Comparison of ENCODE assay signal across 22 mouse cellular contexts in genomic region chr17:51759509-51759908, GRCm38 (mm10).
DNase-seq lines count a peak whose midpoint lies in the region; ATAC-seq and TF ChIP-seq lines count a peak whose summit lies in the region.
"Had no signal": no experiment of that assay in that cellular context is flagged by ENCODE, and none has a peak within 500 bp of the region (broad histone marks: within the 10 kb centered on the region; RNA-seq: fewer than 3 reads in every experiment).

No protein-coding gene starts in this region.

- H3K9me3 ChIP-seq in hindbrain, embryonic 13.5 days = no peaks in the 10 kb centered on the region
- H3K9me3 ChIP-seq in hindbrain, postnatal 0 days (ENCODE audit: low read length) = no peaks in the 10 kb centered on the region
- H3K9me3 ChIP-seq: embryonic facial prominence, embryonic 10.5 days; embryonic facial prominence, embryonic 13.5 days; forebrain, embryonic 13.5 days; hindbrain, embryonic 12.5 days had no signal

- H3K9ac ChIP-seq in hindbrain, embryonic 13.5 days = no peak overlapping the region
- no peak overlapping the region for H3K9ac ChIP-seq in hindbrain, postnatal 0 days (replicated peaks; ENCODE audit: low read length)
- H3K9ac ChIP-seq: embryonic facial prominence, embryonic 13.5 days; forebrain, embryonic 13.5 days; hindbrain, embryonic 12.5 days had no signal

- ATAC-seq in hindbrain, embryonic 13.5 days (ENCODE audit: low FRiP score) = no peak
- ATAC-seq in hindbrain, postnatal 0 days = no peak
- ATAC-seq in common myeloid progenitor, adult 5-6 weeks (replicated peaks; ENCODE audit: low read depth, poor library complexity, severe bottlenecking) = peak; percentile 62
- peak; percentile 78 for ATAC-seq in megakaryocyte-erythroid progenitor cell, adult 5-6 weeks (replicated peaks; ENCODE audit: low FRiP score, low TSS enrichment, poor library complexity, severe bottlenecking)
- ATAC-seq: activated CD4-positive, CD25-positive, alpha-beta regulatory T cell, adult 4 months; CD4-positive, CD25-positive, alpha-beta regulatory T cell, adult 4 months; inflammation-experienced regulatory T-cells, adult 6 months; intestine, embryonic 16.5 days had no signal

- peaks cover 18% of the 10 kb centered on the region for H3K4me1 ChIP-seq in hindbrain, embryonic 13.5 days (replicated peaks)
- no peaks in the 10 kb centered on the region for H3K4me1 ChIP-seq in hindbrain, postnatal 0 days (ENCODE audit: insufficient read depth, low read length)

- DNase-seq in hindbrain, postnatal 0 days (ENCODE audit: low spot score) = no peak
- DNase-seq in 416B (ENCODE audit: low read depth) = peak; percentile 78
- no peak for DNase-seq in gastrocnemius, postnatal 14 days
- DNase-seq in frontal cortex, postnatal 10 days (ENCODE audit: low spot score in 2 of 2) = no peak
- DNase-seq: adrenal gland, adult 8-10 months; adrenal gland, postnatal 25 days; cerebellum, adult 11-12 months; cerebellum, adult 9-10 months; gastrocnemius, postnatal 36 days had no signal

- WGBS in hindbrain, embryonic 13.5 days = 86% methylated on average over 4 of the region's 4 CpGs
- WGBS in hindbrain, postnatal 0 days = 64% methylated on average over 4 of the region's 4 CpGs

- TF ChIP-seq CTCF in hindbrain, postnatal 0 days (IDR thresholded peaks at IDR 0.05; ENCODE audit: low read depth) = no peak

- no peaks in the 10 kb centered on the region for H3K27me3 ChIP-seq in hindbrain, embryonic 13.5 days
- no peaks in the 10 kb centered on the region for H3K27me3 ChIP-seq in hindbrain, postnatal 0 days (ENCODE audit: insufficient read depth, low read length)
- H3K27me3 ChIP-seq: forebrain, embryonic 13.5 days; hindbrain, embryonic 12.5 days had no signal

- no peak overlapping the region for H3K4me3 ChIP-seq in hindbrain, embryonic 13.5 days
- no peak overlapping the region for H3K4me3 ChIP-seq in hindbrain, postnatal 0 days (ENCODE audit: low read length)
- H3K4me3 ChIP-seq: embryonic facial prominence, embryonic 10.5 days; embryonic facial prominence, embryonic 13.5 days; erythroblast, embryonic 14.5 days; hindbrain, embryonic 12.5 days had no signal

- H3K27ac ChIP-seq in hindbrain, embryonic 13.5 days = peak overlapping the region; percentile 52; the same call in 1 of the 2 replicates
- H3K27ac ChIP-seq in hindbrain, postnatal 0 days = no peak overlapping the region
- H3K27ac ChIP-seq: embryonic facial prominence, embryonic 10.5 days; embryonic facial prominence, embryonic 13.5 days; forebrain, embryonic 13.5 days had no signal

- no peak overlapping the region for H3K4me2 ChIP-seq in hindbrain, embryonic 13.5 days
- no peak overlapping the region for H3K4me2 ChIP-seq in hindbrain, postnatal 0 days (ENCODE audit: low read depth, low read length)
- H3K4me2 ChIP-seq: heart, embryonic 11.5 days had no signal

- H3K36me3 ChIP-seq in hindbrain, embryonic 13.5 days = peaks cover 10% of the 10 kb centered on the region
- H3K36me3 ChIP-seq in hindbrain, postnatal 0 days (ENCODE audit: insufficient read depth, low read length) = no peaks in the 10 kb centered on the region
- H3K36me3 ChIP-seq: embryonic facial prominence, embryonic 13.5 days had no signal

- intact Hi-C loops in gastrocnemius, postnatal 14 days (cut with DNase I; ENCODE audit: low total_unique reads) = no loop called here

Comparison
In these comparisons a context has a peak if more than half of its experiments do, and no peak if none do; other contexts are left out.
1. ATAC-seq: peak in common myeloid progenitor, adult 5-6 weeks (single experiment) and megakaryocyte-erythroid progenitor cell, adult 5-6 weeks (single experiment); none in hindbrain, embryonic 13.5 days (single experiment) and hindbrain, postnatal 0 days (single experiment).